Mouse (Mus musculus) spleen, adult 2 months (tissue): ENCODE data around the gene Klhl1.

Experiments
- CTCF ChIP-seq: fragments of 200-500 bp; IDR thresholded peaks from 2 replicates; pipeline ENCODE4 v1.5.1; 2011; ENCODE audit warnings: mild to moderate bottlenecking, inconsistent platforms; ENCODE audit not compliant: insufficient read depth, insufficient read length, insufficient replicate concordance; ENCODE audit errors: extremely low read depth
- POLR2A ChIP-seq: fragments of 200-500 bp; IDR thresholded peaks from 2 replicates; pipeline ENCODE4 v1.6.1; 2011; ENCODE audit warnings: low read depth, low read length, inconsistent platforms

DNA sequence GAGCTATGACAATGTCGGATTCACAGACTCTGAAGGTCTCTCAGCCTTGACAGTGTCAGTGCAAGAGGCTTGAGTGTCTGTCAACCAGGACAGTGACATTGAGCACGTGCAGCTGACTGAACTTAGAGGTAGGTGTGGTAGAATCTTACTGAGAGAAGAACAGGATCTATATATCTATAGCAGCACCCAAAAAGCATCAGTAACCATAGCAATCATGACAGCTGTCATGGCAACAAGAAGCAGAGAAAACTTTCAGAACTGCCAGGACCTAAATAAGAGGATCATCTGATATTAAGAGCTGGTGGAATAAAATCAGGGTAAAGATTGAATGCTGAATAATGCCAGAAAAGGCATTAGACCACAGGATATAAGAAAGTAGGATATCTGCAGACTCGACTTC is 453.0 kb downstream of the Klhl1 start:
- TF ChIP-seq CTCF (no peak), POLR2A (no peak)
